Mouse (Mus musculus): Measurements from ENCODE around the gene Hist2h2be. TPM values are rescaled to one million over a fixed set of nuclear protein-coding genes. Genes with fewer than 3 reads are reported as not detected.
"Not testable (repeated sequence)": the region's sequence is repeated elsewhere in the genome, so short reads cannot be mapped to it uniquely, and the experiment has no call there.

Gene Hist2h2be
- polyA plus RNA-seq, 1 experiment = 9.4 TPM

DNA sequence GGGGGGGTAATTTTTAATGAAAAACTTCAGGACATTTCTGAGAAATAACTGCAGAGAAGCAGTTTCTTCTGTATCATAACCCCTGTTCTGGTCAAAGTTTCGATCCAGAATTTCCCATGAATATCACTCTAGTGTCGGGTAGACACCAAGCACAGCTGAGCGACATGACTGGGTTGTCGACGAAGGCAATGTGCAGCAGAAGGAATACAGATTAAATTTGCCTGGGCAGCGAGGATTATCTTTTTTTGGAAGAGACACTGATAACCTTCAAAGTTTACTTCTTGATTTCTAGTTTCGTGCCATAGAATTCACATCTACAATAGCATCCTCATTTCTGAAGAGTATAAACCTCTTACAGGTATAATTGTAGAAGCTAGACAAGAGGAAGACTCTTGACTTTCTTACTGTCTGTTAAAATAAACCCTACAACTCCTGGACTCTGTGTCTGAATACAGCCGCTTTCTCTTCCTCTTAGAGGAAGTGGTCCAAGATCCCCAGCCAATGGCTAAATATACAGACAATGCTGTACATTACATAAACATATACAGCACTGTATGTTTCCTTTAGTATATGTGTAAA is 45.3 kb downstream of the Hist2h2be start:
- H3K4me1 ChIP-seq (ENCODE audit: control insufficient read depth, insufficient read depth, low read length) = no peaks in the 10 kb centered on the region; the same call in 1 of the 2 replicates
- no peak overlapping the region for H3K4me3 ChIP-seq (replicated peaks; ENCODE audit: control insufficient read depth, low read depth, low read length)
- WGBS = 59% methylated on average over 8 of the region's 8 CpGs
- H3K27ac ChIP-seq (ENCODE audit: control insufficient read depth, insufficient read depth, low read depth, low read length, poor library complexity) = no peak overlapping the region
- TF ChIP-seq POLR2A (IDR thresholded peaks at IDR 0.05; ENCODE audit: borderline replicate concordance, control insufficient read depth, low read depth, low read length) (no peak), CTCF (IDR thresholded peaks at IDR 0.05; ENCODE audit: control insufficient read depth, insufficient read depth, low read length) (no peak)

DNA sequence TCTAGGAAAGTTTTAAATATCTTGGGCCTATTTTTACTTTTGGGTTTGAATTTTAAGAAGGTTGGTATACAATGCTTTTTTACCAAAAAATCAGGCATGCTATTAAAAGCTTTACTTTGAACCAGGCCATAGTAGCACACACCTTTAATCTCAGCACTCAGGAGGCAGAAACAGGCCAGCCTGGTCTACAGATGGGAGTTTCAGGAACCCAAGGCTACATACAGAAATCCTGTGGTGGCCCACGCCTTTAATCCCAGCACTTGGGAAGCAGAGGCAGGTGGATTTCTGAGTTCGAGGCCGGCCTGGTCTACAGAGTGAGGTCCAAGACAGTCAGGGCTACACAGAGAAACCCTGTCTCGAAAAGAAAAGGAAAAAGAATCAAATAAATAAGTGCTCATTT is 46.6 kb downstream of the Hist2h2be start:
- TF ChIP-seq CTCF (IDR thresholded peaks at IDR 0.05; ENCODE audit: control insufficient read depth, insufficient read depth, low read length) (no peak), POLR2A (IDR thresholded peaks at IDR 0.05; ENCODE audit: borderline replicate concordance, control insufficient read depth, low read depth, low read length) (no peak)
- Histone ChIP-seq H3K27ac (ENCODE audit: control insufficient read depth, insufficient read depth, low read depth, low read length, poor library complexity) (peak overlapping the region; percentile 59), H3K4me1 (ENCODE audit: control insufficient read depth, insufficient read depth, low read length) (no peaks in the 10 kb centered on the region; the same call in 1 of the 2 replicates), H3K4me3 (replicated peaks; ENCODE audit: control insufficient read depth, low read depth, low read length) (no peak overlapping the region)
- WGBS = 71% methylated on average over 4 of the region's 4 CpGs

DNA sequence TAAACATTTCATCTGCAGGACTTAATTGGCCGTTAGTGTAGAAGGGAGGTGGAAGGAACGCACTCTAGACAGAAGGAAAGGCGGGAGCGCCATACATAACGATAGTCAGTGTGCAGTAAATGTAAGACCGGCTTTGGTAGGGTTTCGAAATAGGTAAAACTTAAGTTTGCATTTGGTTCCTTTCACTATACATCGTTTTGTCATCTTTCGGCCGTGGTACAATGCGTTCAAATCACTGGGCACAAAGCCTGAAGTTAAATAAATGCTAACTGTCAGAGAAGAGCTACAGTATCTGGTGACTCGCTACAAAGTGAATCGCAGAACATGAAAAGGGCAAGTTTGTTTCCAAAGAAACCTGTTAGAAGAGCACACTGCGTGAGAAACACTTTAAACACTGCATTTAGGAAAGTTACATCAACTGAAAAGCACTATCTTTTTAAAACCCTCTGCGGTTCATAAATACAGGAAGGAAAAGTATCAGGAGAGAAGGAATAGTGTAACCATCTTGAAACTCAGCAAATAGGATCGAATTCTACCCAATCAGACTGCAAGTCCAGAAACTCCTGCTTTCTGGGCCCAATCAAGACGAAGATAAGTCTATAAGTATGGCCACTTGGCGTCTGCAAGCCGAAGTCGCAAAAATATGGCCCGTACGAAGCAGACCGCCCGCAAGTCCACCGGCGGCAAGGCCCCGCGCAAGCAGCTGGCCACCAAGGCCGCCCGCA is 47.3 kb downstream of the Hist2h2be start, which contains the start of gene Hist2h3b:
TSS of gene Hist2h3b (plus strand) at position 604 of the 725 bp plus-strand sequence.
- 12% methylated on average over 28 of the region's 30 CpGs for WGBS
- no peak for TF ChIP-seq CTCF (IDR thresholded peaks at IDR 0.05; ENCODE audit: control insufficient read depth, insufficient read depth, low read length)
- TF ChIP-seq POLR2A (IDR thresholded peaks at IDR 0.05; ENCODE audit: borderline replicate concordance, control insufficient read depth, low read depth, low read length) = peak; percentile 96; the same call in 1 of the 2 replicates
- Histone ChIP-seq H3K4me3 (replicated peaks; ENCODE audit: control insufficient read depth, low read depth, low read length) (peak within 1 kb of the TSS; percentile 75), H3K27ac (ENCODE audit: control insufficient read depth, insufficient read depth, low read depth, low read length, poor library complexity) (peak within 1 kb of the TSS; percentile 98), H3K4me1 (ENCODE audit: control insufficient read depth, insufficient read depth, low read length) (no peaks in the 10 kb centered on the region; the same call in 1 of the 2 replicates)

DNA sequence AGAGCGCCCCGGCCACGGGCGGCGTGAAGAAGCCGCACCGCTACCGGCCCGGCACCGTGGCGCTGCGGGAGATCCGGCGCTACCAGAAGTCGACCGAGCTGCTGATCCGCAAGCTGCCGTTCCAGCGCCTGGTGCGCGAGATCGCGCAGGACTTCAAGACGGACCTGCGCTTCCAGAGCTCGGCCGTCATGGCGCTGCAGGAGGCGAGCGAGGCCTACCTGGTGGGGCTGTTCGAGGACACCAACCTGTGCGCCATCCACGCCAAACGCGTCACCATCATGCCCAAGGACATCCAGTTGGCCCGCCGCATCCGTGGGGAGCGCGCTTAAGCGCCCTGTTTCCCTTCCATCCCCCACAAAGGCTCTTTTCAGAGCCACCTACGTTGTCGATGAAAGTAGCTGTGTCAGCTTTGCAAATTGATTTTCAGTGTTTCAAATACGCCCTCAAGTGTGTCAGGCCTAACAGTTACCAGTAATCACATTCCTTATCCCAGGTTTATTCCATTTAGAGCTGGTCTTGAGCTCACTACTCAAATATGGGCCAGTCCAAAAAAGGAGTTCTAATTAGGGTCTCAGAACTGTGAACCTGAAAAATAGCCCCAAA is 48.0 kb downstream of the Hist2h2be start:
- Histone ChIP-seq H3K27ac (ENCODE audit: control insufficient read depth, insufficient read depth, low read depth, low read length, poor library complexity) (peak overlapping the region; percentile 98), H3K4me3 (replicated peaks; ENCODE audit: control insufficient read depth, low read depth, low read length) (peak overlapping the region; percentile 64)
- WGBS = under 1% methylated on average over 13 of the region's 44 CpGs
- H3K4me1 ChIP-seq (ENCODE audit: control insufficient read depth, insufficient read depth, low read length) = not testable (repeated sequence)
- peak; percentile 95; the same call in 1 of the 2 replicates for TF ChIP-seq POLR2A (IDR thresholded peaks at IDR 0.05; ENCODE audit: borderline replicate concordance, control insufficient read depth, low read depth, low read length)

DNA sequence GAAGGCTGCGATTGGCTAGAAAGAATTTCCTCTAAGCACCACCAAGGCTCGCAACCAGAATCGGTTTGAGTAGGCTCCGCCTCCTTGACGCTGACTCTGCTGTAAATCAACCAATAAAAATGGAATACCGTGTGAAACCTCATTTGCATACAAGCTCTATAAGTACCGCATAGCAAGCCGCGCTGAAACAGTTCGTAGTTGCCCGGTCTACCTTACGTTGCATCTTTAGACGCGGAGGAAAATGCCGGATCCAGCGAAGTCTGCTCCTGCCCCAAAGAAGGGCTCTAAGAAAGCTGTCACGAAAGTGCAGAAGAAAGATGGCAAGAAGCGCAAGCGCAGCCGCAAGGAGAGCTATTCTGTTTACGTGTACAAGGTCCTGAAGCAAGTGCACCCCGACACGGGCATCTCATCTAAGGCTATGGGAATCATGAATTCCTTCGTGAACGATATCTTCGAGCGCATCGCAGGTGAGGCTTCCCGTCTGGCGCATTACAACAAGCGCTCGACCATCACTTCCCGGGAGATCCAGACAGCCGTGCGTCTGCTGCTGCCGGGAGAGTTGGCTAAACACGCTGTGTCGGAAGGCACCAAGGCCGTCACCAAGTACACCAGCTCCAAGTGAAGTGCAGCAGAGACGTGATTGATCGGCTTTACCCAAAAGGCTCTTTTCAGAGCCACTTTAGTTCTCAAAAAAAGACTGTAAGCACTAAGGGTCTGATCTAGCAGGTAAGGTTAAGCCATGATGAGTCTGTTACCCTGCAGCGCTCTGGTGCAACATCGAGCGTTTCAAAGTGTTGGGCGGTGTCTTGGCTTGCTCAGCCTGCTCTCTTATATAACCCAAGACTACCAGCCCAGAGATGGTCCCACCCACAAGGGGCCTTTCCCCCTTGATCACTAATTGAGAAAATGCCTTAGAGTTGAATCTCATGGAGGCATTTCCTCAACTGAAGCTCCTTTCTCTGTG is 48.9 kb downstream of the Hist2h2be start, which contains the start of gene Hist2h2bb:
TSS of gene Hist2h2bb (plus strand) at position 242 of the 964 bp plus-strand sequence.
- under 1% methylated on average over 45 of the region's 45 CpGs for WGBS
- no peaks in the 10 kb centered on the region; the same call in 1 of the 2 replicates for H3K4me1 ChIP-seq (ENCODE audit: control insufficient read depth, insufficient read depth, low read length)
- H3K27ac ChIP-seq (ENCODE audit: control insufficient read depth, insufficient read depth, low read depth, low read length, poor library complexity) = peak within 1 kb of the TSS; percentile 98
- H3K4me3 ChIP-seq (replicated peaks; ENCODE audit: control insufficient read depth, low read depth, low read length) = peak within 1 kb of the TSS; percentile 75
- peak; percentile 93 for TF ChIP-seq POLR2A (IDR thresholded peaks at IDR 0.05; ENCODE audit: borderline replicate concordance, control insufficient read depth, low read depth, low read length)
- no peak for TF ChIP-seq CTCF (IDR thresholded peaks at IDR 0.05; ENCODE audit: control insufficient read depth, insufficient read depth, low read length)

Other genes starting within 250 kb of the Hist2h2be start
- 36.1 and 59.2 TPM in 2 replicates for gene Plekho1, start 225.1 kb upstream of the Hist2h2be start, polyA plus RNA-seq (2011; ENCODE audit: insufficient read depth, insufficient read length, low replicate concordance, missing spikeins)
- 11.8 and 20.1 TPM in 2 replicates for gene Vps45, start 162.7 kb upstream of the Hist2h2be start, polyA plus RNA-seq (2011; ENCODE audit: insufficient read depth, insufficient read length, low replicate concordance, missing spikeins)
- gene Otud7b, start 116.6 kb upstream of the Hist2h2be start, polyA plus RNA-seq (2011; ENCODE audit: insufficient read depth, insufficient read length, low replicate concordance, missing spikeins) = 14.6 and 22.2 TPM in 2 replicates
- gene Mtmr11, start 59.1 kb upstream of the Hist2h2be start, polyA plus RNA-seq (2011; ENCODE audit: insufficient read depth, insufficient read length, low replicate concordance, missing spikeins) = 6.3 and 10.1 TPM in 2 replicates
- gene Sf3b4, start 48.8 kb upstream of the Hist2h2be start, polyA plus RNA-seq (2011; ENCODE audit: insufficient read depth, insufficient read length, low replicate concordance, missing spikeins) = 14.9 and 25.7 TPM in 2 replicates
- 5.7 and 6.2 TPM in 2 replicates for gene Sv2a, start 40.0 kb upstream of the Hist2h2be start, polyA plus RNA-seq (2011; ENCODE audit: insufficient read depth, insufficient read length, low replicate concordance, missing spikeins)
- gene Bola1, start 1.4 kb upstream of the Hist2h2be start, polyA plus RNA-seq (2011; ENCODE audit: insufficient read depth, insufficient read length, low replicate concordance, missing spikeins) = 11.5 and 12.7 TPM in 2 replicates
- 26.5 TPM in 1 of 2 replicates, not detected in the other for gene Hist2h2ab, start 1.3 kb upstream of the Hist2h2be start, polyA plus RNA-seq (2011; ENCODE audit: insufficient read depth, insufficient read length, low replicate concordance, missing spikeins)
- 7.5 and 25.1 TPM in 2 replicates for gene Hist2h2ac, start 239 bp upstream of the Hist2h2be start, polyA plus RNA-seq (2011; ENCODE audit: insufficient read depth, insufficient read length, low replicate concordance, missing spikeins)
- 50.6 and 79.9 TPM in 2 replicates for gene Hist2h3c2, start 18.0 kb downstream of the Hist2h2be start, polyA plus RNA-seq (2011; ENCODE audit: insufficient read depth, insufficient read length, low replicate concordance, missing spikeins)
- gene Hist2h2aa2, start 19.2 kb downstream of the Hist2h2be start, polyA plus RNA-seq (2011; ENCODE audit: insufficient read depth, insufficient read length, low replicate concordance, missing spikeins) = 80.4 and 139 TPM in 2 replicates
- 4.5 TPM in 1 of 2 replicates, not detected in the other for gene Hist2h2aa1, start 24.4 kb downstream of the Hist2h2be start, polyA plus RNA-seq (2011; ENCODE audit: insufficient read depth, insufficient read length, low replicate concordance, missing spikeins)
- gene Hist2h3c1, start 25.6 kb downstream of the Hist2h2be start, polyA plus RNA-seq (2011; ENCODE audit: insufficient read depth, insufficient read length, low replicate concordance, missing spikeins) = not detected in 2 replicates
- 25.3 and 31.8 TPM in 2 replicates for gene Hist2h4, start 42.2 kb downstream of the Hist2h2be start, polyA plus RNA-seq (2011; ENCODE audit: insufficient read depth, insufficient read length, low replicate concordance, missing spikeins)
- gene Hist2h3b, start 47.5 kb downstream of the Hist2h2be start, polyA plus RNA-seq (2011; ENCODE audit: insufficient read depth, insufficient read length, low replicate concordance, missing spikeins) = 20.8 and 28.9 TPM in 2 replicates
- 71.9 and 132 TPM in 2 replicates for gene Hist2h2bb, start 48.6 kb downstream of the Hist2h2be start, polyA plus RNA-seq (2011; ENCODE audit: insufficient read depth, insufficient read length, low replicate concordance, missing spikeins)
- 2.2 and 6.2 TPM in 2 replicates for gene Fcgr1, start 72.8 kb downstream of the Hist2h2be start, polyA plus RNA-seq (2011; ENCODE audit: insufficient read depth, insufficient read length, low replicate concordance, missing spikeins)
- not detected in 2 replicates for gene BC107364, start 231.2 kb downstream of the Hist2h2be start, polyA plus RNA-seq (2011; ENCODE audit: insufficient read depth, insufficient read length, low replicate concordance, missing spikeins)

Measured in bone marrow, adult 2 months (tissue).